Mouse (Mus musculus) retina, adult 2 months (tissue): ENCODE results near the gene Rpl19.

Experiments used
- DNase-seq: peaks from one replicate; pipeline ENCODE4 v3.0.0-alpha.2; 2012; ENCODE audit warnings: low read depth, low spot score

The Rpl19 gene

GRCm38 (mm10) chr11:98022253-98022554 is 4.3 kb upstream of the Rpl19 start:
- DNase-seq: no peak

DNA sequence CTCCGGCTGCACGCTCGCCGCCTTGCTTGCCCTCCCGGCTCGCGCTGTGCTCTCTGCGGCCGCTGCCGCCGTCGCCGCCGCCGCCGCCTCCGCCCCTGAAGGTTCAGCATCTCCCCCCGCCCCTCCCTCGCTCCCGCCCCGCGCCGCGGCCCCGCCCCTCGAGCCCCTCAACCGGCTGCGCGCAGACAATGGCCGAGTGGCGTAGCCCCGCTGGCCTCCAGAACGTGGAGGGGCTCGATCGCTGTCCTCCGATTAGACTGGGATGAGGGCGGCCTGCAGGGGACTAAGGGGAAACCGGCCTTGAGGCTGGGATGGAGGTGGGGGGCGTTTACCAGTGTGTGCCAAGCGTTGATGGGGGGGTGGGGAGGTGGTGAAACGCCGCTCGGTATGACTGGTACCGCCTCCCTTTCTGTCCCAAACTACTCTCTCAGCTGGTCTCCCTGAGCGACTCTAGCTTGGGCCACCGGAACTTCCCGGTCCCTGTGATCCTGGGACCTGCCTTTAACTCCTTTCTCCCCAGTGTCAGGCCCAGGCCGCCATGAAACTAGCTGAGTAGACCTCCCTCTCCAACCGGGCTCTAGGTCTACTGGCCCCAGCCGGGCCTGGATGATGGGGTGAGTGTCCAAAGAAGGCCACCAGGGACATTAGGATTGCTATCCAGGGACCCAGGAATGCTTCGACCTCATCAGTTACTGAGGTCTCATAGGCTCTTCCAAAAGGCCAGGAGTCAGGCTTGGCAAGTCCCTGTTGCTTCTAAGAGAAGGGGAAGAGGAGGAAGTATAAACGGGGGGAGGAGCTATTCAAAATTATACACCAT is 3.7 kb upstream of the Rpl19 start, which contains the start of gene Cacnb1:
Cacnb1 (minus strand) TSS at position 480 of the 817 bp plus-strand sequence.
- no peak for DNase-seq

- DNase-seq: no peak
These were observed 2.0 kb upstream of the Rpl19 start for GRCm38 (mm10) chr11:98024516-98024915.

DNA sequence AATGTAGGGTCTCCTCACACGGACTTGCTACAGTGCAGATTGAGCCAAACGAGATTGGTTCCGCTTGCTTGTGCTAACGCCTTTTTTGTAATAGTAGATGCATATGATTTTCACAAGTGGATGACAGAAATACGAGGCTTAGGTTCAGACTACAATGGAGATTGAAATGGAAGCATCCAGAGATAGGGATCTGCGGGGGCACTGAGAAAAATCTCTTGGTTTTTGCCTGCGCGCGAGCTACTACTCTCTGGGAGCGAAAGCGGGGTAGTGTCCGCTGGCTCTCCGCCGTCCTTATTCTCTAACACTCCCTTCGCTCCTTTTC is 301 bp upstream of the Rpl19 start:
- no peak for DNase-seq

- DNase-seq: no peak
These were observed 783 bp downstream of the Rpl19 start for GRCm38 (mm10) chr11:98027297-98027688.

- DNase-seq: no peak
These were observed 1.3 kb downstream of the Rpl19 start for GRCm38 (mm10) chr11:98027785-98028184.

DNA sequence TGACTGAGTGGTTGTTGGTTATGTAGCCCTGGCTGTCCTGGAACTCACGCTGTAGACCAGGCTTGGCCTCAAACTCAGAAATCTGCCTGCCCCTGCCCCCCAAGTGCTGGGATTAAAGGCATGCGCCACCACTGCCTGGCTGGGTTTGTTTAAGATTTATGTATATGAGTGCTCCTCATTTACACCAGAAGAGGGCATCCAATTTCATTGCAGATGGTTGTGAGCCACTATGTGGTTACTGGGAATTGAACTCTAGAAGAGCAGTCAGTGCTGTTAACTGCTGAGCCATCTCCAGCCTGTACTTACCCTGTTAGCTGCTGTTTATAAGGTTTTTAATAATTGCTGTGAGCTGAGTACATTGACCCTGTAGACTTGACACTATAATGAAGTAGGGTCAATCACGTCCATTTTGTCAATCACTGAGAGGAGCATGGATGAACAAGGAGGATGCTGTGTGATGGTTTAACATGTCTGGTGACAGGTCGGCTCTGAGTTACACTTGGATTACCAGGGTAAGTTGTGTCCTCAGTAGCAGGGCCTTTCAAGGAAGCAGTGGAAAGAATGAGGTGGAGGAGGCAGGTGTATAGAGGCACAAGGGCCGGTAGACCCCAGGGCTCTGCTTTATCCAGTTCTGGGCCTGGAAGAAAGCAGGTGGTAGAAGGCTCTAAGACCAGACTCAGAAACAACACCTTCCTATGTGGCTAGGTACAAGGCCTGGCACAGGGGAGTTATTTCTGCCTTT is 4.4 kb downstream of the Rpl19 start:
- no peak for DNase-seq

GRCm38 (mm10) chr11:98031443-98031770 is 4.9 kb downstream of the Rpl19 start:
- no peak for DNase-seq

- DNase-seq: no peak
These were observed 7.6 kb downstream of the Rpl19 start for GRCm38 (mm10) chr11:98034061-98034460.

- DNase-seq: no peak
These were observed 8.3 kb downstream of the Rpl19 start for GRCm38 (mm10) chr11:98034840-98035239.

- DNase-seq: no peak
These were observed 9.5 kb downstream of the Rpl19 start for GRCm38 (mm10) chr11:98035977-98036377.

- DNase-seq: no peak
These were observed 11.4 kb downstream of the Rpl19 start for GRCm38 (mm10) chr11:98037871-98038270.

GRCm38 (mm10) chr11:98040975-98041374 is 14.5 kb downstream of the Rpl19 start:
- no peak for DNase-seq

DNA sequence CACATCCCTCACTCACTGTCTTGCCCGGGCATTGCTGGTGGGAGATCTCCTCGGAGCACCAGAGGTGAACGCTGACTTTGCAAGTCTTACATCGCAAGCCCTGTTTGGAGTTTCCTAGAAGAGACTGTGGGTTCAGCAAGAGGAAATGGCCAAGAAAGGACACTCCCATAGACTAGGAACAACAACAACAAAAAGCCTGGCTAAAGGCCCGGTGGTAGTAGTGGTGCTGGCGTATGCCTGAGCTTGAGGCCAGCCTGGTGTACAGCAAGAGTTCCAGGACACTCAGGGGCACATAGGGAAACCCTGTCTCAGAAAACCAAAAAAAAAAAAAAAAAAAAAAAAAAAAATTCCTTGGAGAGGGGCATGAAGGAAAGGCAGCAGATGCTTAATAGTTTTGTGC is 16.2 kb downstream of the Rpl19 start:
- DNase-seq: no peak

DNA sequence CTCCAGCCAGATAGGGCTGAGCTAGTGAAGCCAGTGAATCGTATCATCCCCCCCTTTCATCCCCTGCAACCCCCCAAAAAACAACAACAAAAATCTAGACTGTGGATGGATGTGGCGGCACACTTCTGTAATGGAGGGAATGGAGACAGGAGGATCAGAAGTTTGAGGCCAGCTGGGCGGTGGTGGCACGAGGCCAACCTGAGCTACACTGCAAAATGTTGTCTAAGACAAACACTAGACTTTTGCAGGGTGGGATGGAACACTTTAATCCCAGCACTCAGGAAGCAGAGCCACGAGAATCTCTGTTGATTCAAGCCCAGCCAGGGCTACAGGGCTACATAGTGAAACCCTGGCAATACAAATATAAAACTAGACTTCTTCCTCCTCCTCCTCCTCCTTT is 17.6 kb downstream of the Rpl19 start:
- DNase-seq: no peak

DNA sequence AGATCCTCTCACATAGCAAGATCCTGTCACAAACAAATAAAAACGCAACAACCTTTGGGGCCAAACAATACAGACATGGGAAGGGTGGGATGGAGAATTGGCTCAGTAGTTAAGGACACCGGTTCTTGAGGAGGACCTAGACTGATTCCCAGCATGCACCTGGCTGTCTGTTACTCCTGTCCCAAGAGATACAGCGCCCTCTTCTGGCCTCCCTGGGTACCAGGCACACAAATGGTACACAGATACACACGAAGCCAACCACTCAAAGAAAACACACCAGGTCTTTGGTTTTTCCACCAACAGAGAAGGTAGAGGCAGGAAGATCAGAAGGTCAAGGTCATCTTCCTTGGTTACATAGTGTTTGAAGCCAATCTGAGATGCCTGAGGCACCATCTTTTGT is 19.1 kb downstream of the Rpl19 start:
- no peak for DNase-seq

DNA sequence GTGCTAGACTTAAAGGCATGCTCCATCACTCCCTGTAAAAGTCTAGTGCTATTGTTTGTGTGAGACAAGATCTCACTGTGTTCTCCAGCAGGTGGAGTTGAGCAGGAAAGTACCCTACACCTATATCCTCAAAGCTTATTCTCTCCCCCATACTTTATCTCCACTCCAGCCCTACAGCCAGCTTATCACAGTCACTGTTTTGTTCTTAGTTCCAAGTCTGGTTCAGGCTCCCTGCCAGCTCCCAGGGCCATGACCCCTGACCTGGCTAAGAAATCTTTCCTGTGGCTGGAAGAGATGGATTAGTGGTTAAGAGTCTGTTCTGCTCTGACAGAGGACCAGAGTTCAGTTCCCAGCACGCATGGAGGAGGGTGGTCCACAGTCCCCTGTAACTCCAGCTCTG is 20.0 kb downstream of the Rpl19 start:
- no peak for DNase-seq

DNA sequence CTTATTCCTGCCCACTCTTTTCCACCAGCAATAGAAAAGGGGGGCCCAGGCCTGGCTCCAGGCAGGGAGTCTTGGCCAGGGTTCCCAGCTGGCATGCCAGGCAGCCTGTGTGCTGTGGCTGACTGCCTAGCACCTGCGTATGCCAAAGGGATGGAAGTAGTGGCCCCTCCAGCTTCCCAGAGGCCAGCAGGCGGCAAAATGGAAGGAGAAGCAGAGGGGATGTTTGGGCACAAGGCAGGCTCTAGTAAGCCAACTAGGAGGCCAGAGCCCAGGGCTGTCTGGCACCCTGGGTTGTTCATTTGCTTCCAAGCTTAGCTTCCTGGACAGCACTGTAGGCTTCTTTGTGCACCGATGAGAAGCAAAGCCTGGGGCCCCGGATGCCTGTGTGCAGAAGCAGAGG is 21.2 kb downstream of the Rpl19 start:
- no peak for DNase-seq

GRCm38 (mm10) chr11:98049672-98050519 is 23.4 kb downstream of the Rpl19 start:
- no peak for DNase-seq

DNA sequence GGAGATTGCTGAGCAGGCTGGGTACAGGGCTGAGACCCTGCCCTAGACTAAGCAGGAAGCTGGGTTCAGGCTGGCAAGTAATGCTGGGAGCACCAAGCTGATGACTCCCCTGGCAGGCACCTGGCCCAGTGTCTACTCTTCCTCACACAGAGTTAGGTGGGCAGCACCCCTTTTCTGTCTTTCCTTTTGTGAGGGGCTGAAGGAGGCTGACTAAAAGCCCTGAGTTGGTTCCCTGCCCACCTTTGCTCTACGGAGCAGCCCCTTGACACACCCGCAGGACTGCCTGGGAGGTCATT is 24.0 kb downstream of the Rpl19 start:
- DNase-seq: no peak

DNA sequence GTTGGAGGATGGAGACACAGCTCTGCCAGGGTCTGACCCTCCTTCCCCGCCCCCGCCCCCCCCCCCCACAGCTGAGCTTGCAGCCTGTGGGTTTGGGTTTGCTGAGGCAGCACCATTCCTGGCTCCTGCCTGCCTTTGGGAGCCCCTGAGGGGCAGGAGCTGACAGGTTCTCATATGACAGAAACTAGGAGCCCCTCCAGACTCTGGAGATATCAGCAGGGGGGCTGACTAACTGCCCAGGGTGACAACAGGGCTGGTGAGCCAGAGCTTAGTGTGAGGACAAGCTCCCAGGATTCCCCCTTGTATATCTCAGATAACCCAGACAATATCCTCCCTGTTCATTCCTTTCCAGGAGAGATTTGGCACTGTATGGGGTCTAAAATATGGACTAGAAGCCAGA is 24.4 kb downstream of the Rpl19 start:
- no peak for DNase-seq

DNA sequence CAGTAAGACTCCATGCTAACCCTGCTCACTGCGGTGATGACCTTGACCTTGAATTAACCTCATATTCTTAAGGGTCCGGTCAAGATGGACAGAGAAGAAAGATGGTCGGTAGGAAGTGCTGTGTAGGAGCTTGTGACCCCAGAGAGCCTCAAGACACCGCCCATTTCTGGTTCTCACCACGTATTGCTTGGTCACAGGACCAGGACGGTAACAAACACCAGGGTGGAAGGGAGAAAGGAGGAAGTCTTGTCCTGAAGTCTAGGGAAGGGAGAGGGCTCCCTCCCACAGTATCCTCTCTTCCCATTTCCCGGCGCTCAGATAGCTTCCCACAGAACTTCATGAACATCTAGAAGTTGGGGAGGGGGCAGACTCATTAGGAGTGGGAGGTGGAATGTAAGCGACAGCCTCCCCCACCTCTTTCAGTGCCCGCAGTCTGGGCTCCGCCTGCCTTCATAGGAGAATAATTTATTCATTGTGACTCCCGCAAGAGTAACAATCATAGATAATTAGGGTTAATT is 25.2 kb downstream of the Rpl19 start:
- no peak for DNase-seq
